Mouse (Mus musculus): ENCODE results near the gene P2ry6.

Gene P2ry6

GRCm38 (mm10) chr7:100937481-100937880 lies 37.0 kb downstream of the P2ry6 start:
- DNase-seq: no peak

GRCm38 (mm10) chr7:100933520-100933919 lies 40.9 kb downstream of the P2ry6 start:
- DNase-seq: no peak

GRCm38 (mm10) chr7:100932481-100933007 lies 41.9 kb downstream of the P2ry6 start:
- peak; percentile 92 for DNase-seq

GRCm38 (mm10) chr7:100931926-100932480 lies 42.4 kb downstream of the P2ry6 start, which contains the start of gene Arhgef17:
Arhgef17 (minus strand) TSS chr7:100932107.
- DNase-seq: no peak

GRCm38 (mm10) chr7:100931316-100931925 lies 43.0 kb downstream of the P2ry6 start:
- peak; percentile 66 for DNase-seq

- DNase-seq: peak; percentile 78
These were observed 43.7 kb downstream of the P2ry6 start for GRCm38 (mm10) chr7:100930619-100931315.

GRCm38 (mm10) chr7:100929639-100930303 lies 44.7 kb downstream of the P2ry6 start:
- DNase-seq: no peak

GRCm38 (mm10) chr7:100928456-100928855 lies 46.0 kb downstream of the P2ry6 start:
- peak; percentile 45 for DNase-seq

- DNase-seq: no peak
These were observed 47.0 kb downstream of the P2ry6 start for GRCm38 (mm10) chr7:100927287-100928000.

- no peak for DNase-seq
These were observed 48.0 kb downstream of the P2ry6 start for GRCm38 (mm10) chr7:100926311-100926923.

GRCm38 (mm10) chr7:100924674-100925445 lies 49.6 kb downstream of the P2ry6 start:
- no peak for DNase-seq

GRCm38 (mm10) chr7:100924200-100924599 lies 50.2 kb downstream of the P2ry6 start:
- no peak for DNase-seq

- no peak for DNase-seq
These were observed 51.5 kb downstream of the P2ry6 start for GRCm38 (mm10) chr7:100922907-100923306.

- no peak for DNase-seq
These were observed 53.2 kb downstream of the P2ry6 start for GRCm38 (mm10) chr7:100921289-100921688.

- peak; percentile 58 for DNase-seq
These were observed 54.7 kb downstream of the P2ry6 start for GRCm38 (mm10) chr7:100919809-100920107.

- no peak for DNase-seq
These were observed 55.2 kb downstream of the P2ry6 start for GRCm38 (mm10) chr7:100919006-100919808.

- peak; percentile 55 for DNase-seq
These were observed 56.3 kb downstream of the P2ry6 start for GRCm38 (mm10) chr7:100918176-100918575.

- DNase-seq: no peak
These were observed 56.7 kb downstream of the P2ry6 start for GRCm38 (mm10) chr7:100917751-100918150.

- no peak for DNase-seq
These were observed 57.9 kb downstream of the P2ry6 start for GRCm38 (mm10) chr7:100916526-100916925.

- no peak for DNase-seq
These were observed 59.2 kb downstream of the P2ry6 start for GRCm38 (mm10) chr7:100915204-100915603.

GRCm38 (mm10) chr7:100911791-100912190 lies 62.7 kb downstream of the P2ry6 start:
- no peak for DNase-seq

All from kidney, adult 18-20 months (tissue).